Mouse (Mus musculus): Measurements from ENCODE around the gene Itga1. TPM values are rescaled to one million over a fixed set of nuclear protein-coding genes. Genes with fewer than 3 reads are reported as not detected.

The Itga1 gene
- polyA plus RNA-seq, 1 experiment, result not detected

GRCm38 (mm10) chr13:115077346-115078134 is 24.2 kb downstream of the Itga1 start:
- peaks cover 2% of the 10 kb centered on the region; the same call in 1 of the 2 replicates for H3K36me3 ChIP-seq (ENCODE audit: control insufficient read depth)
- no peaks in the 10 kb centered on the region for H3K27me3 ChIP-seq (ENCODE audit: control insufficient read depth)
- no peak overlapping the region for H3K4me3 ChIP-seq (replicated peaks)
- no peaks in the 10 kb centered on the region; the same call in 1 of the 2 replicates for H3K4me1 ChIP-seq (ENCODE audit: control insufficient read depth)
- no peaks in the 10 kb centered on the region for H3K9me3 ChIP-seq (ENCODE audit: control insufficient read depth, low read length)
- TF ChIP-seq TAL1 (IDR thresholded peaks at IDR 0.05; ENCODE audit: low read length) (no peak), GATA1 (IDR thresholded peaks at IDR 0.05; ENCODE audit: low read length) (no peak)

GRCm38 (mm10) chr13:115072386-115072785 is 29.4 kb downstream of the Itga1 start:
- Histone ChIP-seq H3K36me3 (ENCODE audit: control insufficient read depth) (no peaks in the 10 kb centered on the region), H3K9me3 (ENCODE audit: control insufficient read depth, low read length) (no peaks in the 10 kb centered on the region), H3K4me3 (replicated peaks) (no peak overlapping the region), H3K27me3 (ENCODE audit: control insufficient read depth) (no peaks in the 10 kb centered on the region), H3K4me1 (ENCODE audit: control insufficient read depth) (no peaks in the 10 kb centered on the region)
- no peak for TF ChIP-seq TAL1 (IDR thresholded peaks at IDR 0.05; ENCODE audit: low read length)
- no peak for TF ChIP-seq GATA1 (IDR thresholded peaks at IDR 0.05; ENCODE audit: low read length)

GRCm38 (mm10) chr13:115071431-115071830 is 30.3 kb downstream of the Itga1 start:
- TF ChIP-seq GATA1 (IDR thresholded peaks at IDR 0.05; ENCODE audit: low read length), result no peak
- TF ChIP-seq TAL1 (IDR thresholded peaks at IDR 0.05; ENCODE audit: low read length), result no peak
- Histone ChIP-seq H3K4me1 (ENCODE audit: control insufficient read depth) (no peaks in the 10 kb centered on the region), H3K27me3 (ENCODE audit: control insufficient read depth) (no peaks in the 10 kb centered on the region), H3K4me3 (replicated peaks) (no peak overlapping the region), H3K36me3 (ENCODE audit: control insufficient read depth) (no peaks in the 10 kb centered on the region), H3K9me3 (ENCODE audit: control insufficient read depth, low read length) (no peaks in the 10 kb centered on the region)

GRCm38 (mm10) chr13:115067968-115068330 is 33.8 kb downstream of the Itga1 start:
- Histone ChIP-seq H3K36me3 (ENCODE audit: control insufficient read depth) (no peaks in the 10 kb centered on the region), H3K4me1 (ENCODE audit: control insufficient read depth) (no peaks in the 10 kb centered on the region), H3K4me3 (replicated peaks) (no peak overlapping the region), H3K27me3 (ENCODE audit: control insufficient read depth) (no peaks in the 10 kb centered on the region), H3K9me3 (ENCODE audit: control insufficient read depth, low read length) (no peaks in the 10 kb centered on the region)
- TF ChIP-seq GATA1 (IDR thresholded peaks at IDR 0.05; ENCODE audit: low read length) (no peak), TAL1 (IDR thresholded peaks at IDR 0.05; ENCODE audit: low read length) (no peak)

GRCm38 (mm10) chr13:115067324-115067967 is 34.3 kb downstream of the Itga1 start:
- Histone ChIP-seq H3K4me1 (ENCODE audit: control insufficient read depth) (no peaks in the 10 kb centered on the region), H3K27me3 (ENCODE audit: control insufficient read depth) (no peaks in the 10 kb centered on the region), H3K36me3 (ENCODE audit: control insufficient read depth) (no peaks in the 10 kb centered on the region), H3K9me3 (ENCODE audit: control insufficient read depth, low read length) (no peaks in the 10 kb centered on the region), H3K4me3 (replicated peaks) (no peak overlapping the region)
- TF ChIP-seq GATA1 (IDR thresholded peaks at IDR 0.05; ENCODE audit: low read length) (no peak), TAL1 (IDR thresholded peaks at IDR 0.05; ENCODE audit: low read length) (no peak)

- no peaks in the 10 kb centered on the region for H3K36me3 ChIP-seq (ENCODE audit: control insufficient read depth)
- no peaks in the 10 kb centered on the region; the same call in 1 of the 2 replicates for H3K9me3 ChIP-seq (ENCODE audit: control insufficient read depth, low read length)
- no peaks in the 10 kb centered on the region for H3K4me1 ChIP-seq (ENCODE audit: control insufficient read depth)
- TF ChIP-seq TAL1 (IDR thresholded peaks at IDR 0.05; ENCODE audit: low read length), result no peak
- TF ChIP-seq GATA1 (IDR thresholded peaks at IDR 0.05; ENCODE audit: low read length), result no peak
- no peak overlapping the region for H3K4me3 ChIP-seq (replicated peaks)
- no peaks in the 10 kb centered on the region for H3K27me3 ChIP-seq (ENCODE audit: control insufficient read depth)
These were observed 44.2 kb downstream of the Itga1 start for GRCm38 (mm10) chr13:115057555-115057954.

- Histone ChIP-seq H3K9me3 (ENCODE audit: control insufficient read depth, low read length) (no peaks in the 10 kb centered on the region), H3K36me3 (ENCODE audit: control insufficient read depth) (no peaks in the 10 kb centered on the region), H3K4me1 (ENCODE audit: control insufficient read depth) (no peaks in the 10 kb centered on the region), H3K4me3 (replicated peaks) (no peak overlapping the region), H3K27me3 (ENCODE audit: control insufficient read depth) (no peaks in the 10 kb centered on the region)
- TF ChIP-seq TAL1 (IDR thresholded peaks at IDR 0.05; ENCODE audit: low read length) (no peak), GATA1 (IDR thresholded peaks at IDR 0.05; ENCODE audit: low read length) (no peak)
These were observed 47.0 kb downstream of the Itga1 start for GRCm38 (mm10) chr13:115054783-115055182.

GRCm38 (mm10) chr13:115052568-115052967 is 49.2 kb downstream of the Itga1 start:
- no peak overlapping the region for H3K4me3 ChIP-seq (replicated peaks)
- H3K27me3 ChIP-seq (ENCODE audit: control insufficient read depth), result no peaks in the 10 kb centered on the region
- H3K4me1 ChIP-seq (ENCODE audit: control insufficient read depth), result no peaks in the 10 kb centered on the region
- no peaks in the 10 kb centered on the region for H3K9me3 ChIP-seq (ENCODE audit: control insufficient read depth, low read length)
- TF ChIP-seq GATA1 (IDR thresholded peaks at IDR 0.05; ENCODE audit: low read length), result no peak
- TF ChIP-seq TAL1 (IDR thresholded peaks at IDR 0.05; ENCODE audit: low read length), result no peak
- H3K36me3 ChIP-seq (ENCODE audit: control insufficient read depth), result no peaks in the 10 kb centered on the region

Measured in erythroblast, embryonic 14.5 days (primary cell).